Mouse (Mus musculus) hindbrain, embryonic 16.5 days (tissue): ENCODE data around the gene Olfr631. TPM values are rescaled to one million over a fixed set of nuclear protein-coding genes. Genes with fewer than 3 reads are reported as not detected.

Experiments used
- ATAC-seq: fragments of 200-750 bp; cut with Nextera tagmentation; 2 replicates; pipeline ENCODE4 v1.8.0; 2017; ENCODE audit warnings: moderate TSS enrichment, moderate library complexity
- H3K27ac ChIP-seq: fragments of 300-500 bp; sonication (generic); 2 replicates; pipeline ENCODE4 v1.5.1; 2014; ENCODE audit warnings: low read depth, mild to moderate bottlenecking, control low read depth, low read length, moderate library complexity
- H3K27me3 ChIP-seq: fragments of 300-500 bp; sonication (generic); replicated peaks from 2 replicates; pipeline ENCODE4 v1.6.1; 2014; ENCODE audit warnings: low read length; ENCODE audit not compliant: control insufficient read depth, insufficient read depth
- H3K36me3 ChIP-seq: fragments of 300-500 bp; sonication (generic); 2 replicates; pipeline ENCODE4 v1.6.1; 2014; ENCODE audit warnings: mild to moderate bottlenecking, low read length, moderate library complexity, mixed read lengths; ENCODE audit not compliant: control insufficient read depth, insufficient read depth
- H3K4me1 ChIP-seq: fragments of 300-500 bp; sonication (generic); 2 replicates; pipeline ENCODE4 v1.6.1; 2014; ENCODE audit warnings: low read depth, low read length; ENCODE audit not compliant: control insufficient read depth, insufficient read depth
- H3K4me2 ChIP-seq: fragments of 300-500 bp; sonication (generic); 2 replicates; pipeline ENCODE4 v1.6.1; 2014; ENCODE audit warnings: mild to moderate bottlenecking, low read length, control low read depth, moderate library complexity
- H3K4me3 ChIP-seq: fragments of 300-500 bp; sonication (generic); 2 replicates; pipeline ENCODE4 v1.5.1; 2014; ENCODE audit warnings: mild to moderate bottlenecking, low read length, control low read depth, moderate library complexity
- H3K9ac ChIP-seq: fragments of 300-500 bp; sonication (generic); 2 replicates; pipeline ENCODE4 v1.6.1; 2014; ENCODE audit warnings: low read depth, mild to moderate bottlenecking, control low read depth, low read length, moderate library complexity
- H3K9me3 ChIP-seq: fragments of 300-500 bp; sonication (generic); 2 replicates; pipeline ENCODE4 v1.6.1; 2014; ENCODE audit warnings: mild to moderate bottlenecking, low read length, moderate library complexity; ENCODE audit not compliant: control insufficient read depth
- WGBS: fragments of 180-500 bp; shearing (Covaris S2); extraction: QIAGEN DNeasy Blood & Tissue Kit; methylation state at CpG from one replicate; pipeline ENCODE4 v1.1.7; 2014; 5-methylcytosine and 5-hydroxymethylcytosine counted together
- polyA plus RNA-seq: library from polyadenylated mRNA; unstranded; fragments of >200 nt; fragmentation: Nextera tagmentation; extraction: Ambion mirVana; gene quantifications from 2 replicates; pipeline ENCODE4 v1.2.1, GENCODE M21; 2015

The Olfr631 gene
- not detected in 2 replicates for polyA plus RNA-seq

GRCm38 (mm10) chr7:103928525-103928924, at the start of gene Olfr631:
Gene Olfr631 (plus strand): TSS chr7:103928825.
- H3K9ac ChIP-seq, result no peak within 1 kb of the TSS
- H3K4me3 ChIP-seq, result no peak within 1 kb of the TSS
- H3K36me3 ChIP-seq, result no peaks in the 10 kb centered on the region
- H3K27ac ChIP-seq, result no peak within 1 kb of the TSS
- no peaks in the 10 kb centered on the region for H3K27me3 ChIP-seq
- H3K4me2 ChIP-seq, result no peak within 1 kb of the TSS
- H3K4me1 ChIP-seq, result no peaks in the 10 kb centered on the region
- no peak for ATAC-seq
- no peaks in the 10 kb centered on the region for H3K9me3 ChIP-seq

- Histone ChIP-seq H3K36me3 (no peaks in the 10 kb centered on the region), H3K27ac (no peak within 1 kb of the TSS), H3K9me3 (no peaks in the 10 kb centered on the region), H3K4me3 (no peak within 1 kb of the TSS), H3K4me1 (no peaks in the 10 kb centered on the region), H3K27me3 (no peaks in the 10 kb centered on the region), H3K9ac (no peak within 1 kb of the TSS), H3K4me2 (no peak within 1 kb of the TSS)
- no peak for ATAC-seq
Observed at GRCm38 (mm10) chr7:103886152-103886551, 42.5 kb upstream of the Olfr631 start, which contains the start of gene Olfr66. Gene Olfr66 (minus strand): TSS chr7:103886252.

- Histone ChIP-seq H3K9ac (no peak within 1 kb of the TSS), H3K4me1 (no peaks in the 10 kb centered on the region), H3K4me2 (no peak within 1 kb of the TSS), H3K9me3 (no peaks in the 10 kb centered on the region), H3K36me3 (no peaks in the 10 kb centered on the region), H3K27ac (no peak within 1 kb of the TSS), H3K4me3 (no peak within 1 kb of the TSS), H3K27me3 (no peaks in the 10 kb centered on the region)
- WGBS, result 79% methylated on average over 1 of the region's 1 CpGs
- ATAC-seq, result no peak
Observed at GRCm38 (mm10) chr7:103894385-103894784, 34.2 kb upstream of the Olfr631 start, which contains the start of gene Olfr64. Gene Olfr64 (minus strand): TSS chr7:103894485.

- no peak within 1 kb of the TSS for H3K4me3 ChIP-seq
- no peak within 1 kb of the TSS for H3K27ac ChIP-seq
- no peaks in the 10 kb centered on the region for H3K27me3 ChIP-seq
- WGBS, result 80% methylated on average over 2 of the region's 2 CpGs
- no peak within 1 kb of the TSS for H3K9ac ChIP-seq
- H3K4me1 ChIP-seq, result no peaks in the 10 kb centered on the region
- ATAC-seq, result no peak
- H3K4me2 ChIP-seq, result no peak within 1 kb of the TSS
- no peaks in the 10 kb centered on the region for H3K36me3 ChIP-seq
- no peaks in the 10 kb centered on the region for H3K9me3 ChIP-seq
Observed at GRCm38 (mm10) chr7:103903187-103903586, 25.4 kb upstream of the Olfr631 start, which contains the start of gene Olfr65. Gene Olfr65 (plus strand): TSS chr7:103903487.

GRCm38 (mm10) chr7:103910047-103910446, 18.6 kb upstream of the Olfr631 start:
- WGBS, result 67% methylated on average over 3 of the region's 3 CpGs
- no peaks in the 10 kb centered on the region for H3K36me3 ChIP-seq
- H3K4me1 ChIP-seq, result no peaks in the 10 kb centered on the region
- no peak overlapping the region for H3K27ac ChIP-seq
- H3K9ac ChIP-seq, result no peak overlapping the region
- no peaks in the 10 kb centered on the region for H3K27me3 ChIP-seq
- no peak overlapping the region for H3K4me2 ChIP-seq
- no peak overlapping the region for H3K4me3 ChIP-seq
- H3K9me3 ChIP-seq, result no peaks in the 10 kb centered on the region
- no peak for ATAC-seq

- Histone ChIP-seq H3K27me3 (no peaks in the 10 kb centered on the region), H3K4me2 (no peak overlapping the region), H3K36me3 (no peaks in the 10 kb centered on the region), H3K4me3 (no peak overlapping the region), H3K27ac (no peak overlapping the region), H3K9ac (no peak overlapping the region), H3K9me3 (no peaks in the 10 kb centered on the region), H3K4me1 (no peaks in the 10 kb centered on the region)
- no peak for ATAC-seq
- 47% methylated on average over 8 of the region's 8 CpGs for WGBS
Observed at GRCm38 (mm10) chr7:103912969-103913511, 15.6 kb upstream of the Olfr631 start.

- no peak overlapping the region for H3K4me2 ChIP-seq
- H3K27me3 ChIP-seq, result no peaks in the 10 kb centered on the region
- no peak overlapping the region for H3K4me3 ChIP-seq
- no peaks in the 10 kb centered on the region for H3K4me1 ChIP-seq
- H3K27ac ChIP-seq, result no peak overlapping the region
- H3K9me3 ChIP-seq, result no peaks in the 10 kb centered on the region
- no peak overlapping the region for H3K9ac ChIP-seq
- H3K36me3 ChIP-seq, result no peaks in the 10 kb centered on the region
- ATAC-seq, result no peak
Observed at GRCm38 (mm10) chr7:103915338-103915737, 13.3 kb upstream of the Olfr631 start.

GRCm38 (mm10) chr7:103934264-103934663, 5.6 kb downstream of the Olfr631 start, which contains the start of gene Olfr632:
Gene Olfr632 (plus strand): TSS chr7:103934347.
- no peak within 1 kb of the TSS for H3K4me3 ChIP-seq
- no peaks in the 10 kb centered on the region for H3K9me3 ChIP-seq
- H3K27ac ChIP-seq, result no peak within 1 kb of the TSS
- ATAC-seq, result no peak
- no peak within 1 kb of the TSS for H3K4me2 ChIP-seq
- no peaks in the 10 kb centered on the region for H3K36me3 ChIP-seq
- H3K9ac ChIP-seq, result no peak within 1 kb of the TSS
- H3K4me1 ChIP-seq, result no peaks in the 10 kb centered on the region
- 78% methylated on average over 2 of the region's 2 CpGs for WGBS
- H3K27me3 ChIP-seq, result no peaks in the 10 kb centered on the region

GRCm38 (mm10) chr7:103942730-103943129, 14.1 kb downstream of the Olfr631 start:
- 27% methylated on average over 2 of the region's 2 CpGs for WGBS
- H3K4me1 ChIP-seq, result no peaks in the 10 kb centered on the region
- no peak overlapping the region for H3K27ac ChIP-seq
- no peak overlapping the region for H3K4me2 ChIP-seq
- H3K36me3 ChIP-seq, result no peaks in the 10 kb centered on the region
- ATAC-seq, result peak; percentile 50; the same call in 1 of the 2 replicates
- no peak overlapping the region for H3K4me3 ChIP-seq
- H3K9me3 ChIP-seq, result no peaks in the 10 kb centered on the region
- no peak overlapping the region for H3K9ac ChIP-seq
- H3K27me3 ChIP-seq, result no peaks in the 10 kb centered on the region

GRCm38 (mm10) chr7:103944137-103944536, 15.5 kb downstream of the Olfr631 start, which contains the start of gene Olfr633:
Gene Olfr633 (plus strand): TSS chr7:103944437.
- ATAC-seq, result no peak
- no peak within 1 kb of the TSS for H3K9ac ChIP-seq
- no peaks in the 10 kb centered on the region for H3K27me3 ChIP-seq
- no peaks in the 10 kb centered on the region for H3K4me1 ChIP-seq
- H3K36me3 ChIP-seq, result no peaks in the 10 kb centered on the region
- no peak within 1 kb of the TSS for H3K4me3 ChIP-seq
- no peak within 1 kb of the TSS for H3K27ac ChIP-seq
- H3K9me3 ChIP-seq, result no peaks in the 10 kb centered on the region
- H3K4me2 ChIP-seq, result no peak within 1 kb of the TSS
